Mouse (Mus musculus): Measurements from ENCODE around the gene Slco2a1.

- TF ChIP-seq CTCF (IDR thresholded peaks at IDR 0.05; ENCODE audit: low read depth) (peak; percentile 96), EP300 (IDR thresholded peaks at IDR 0.05; ENCODE audit: low read depth) (no peak)
These were observed 103.7 kb downstream of the Slco2a1 start for GRCm38 (mm10) chr9:103092248-103092647.

Data from heart, postnatal 0 days (tissue).